Mouse (Mus musculus): ENCODE results near the gene Mapk8ip1. TPM values are rescaled to one million over a fixed set of nuclear protein-coding genes. Genes with fewer than 3 reads are reported as not detected.

Mapk8ip1 gene
- polyA plus RNA-seq, 1 experiment = 15.8 TPM

Other genes with a start within 250 kb of the Mapk8ip1 start
- gene Pex16, start 26.6 kb downstream of the Mapk8ip1 start, polyA plus RNA-seq (2012; rRNA removed) = 36.3 and 41.1 TPM in 2 replicates
- 10.6 and 13.2 TPM in 2 replicates for gene Large2, start 26.4 kb downstream of the Mapk8ip1 start, polyA plus RNA-seq (2012; rRNA removed)
- gene 1700029I15Rik, start 18.7 kb downstream of the Mapk8ip1 start, polyA plus RNA-seq (2012; rRNA removed) = 2.3 and 3.4 TPM in 2 replicates
- gene Cry2, start 32.8 kb upstream of the Mapk8ip1 start, polyA plus RNA-seq (2012; rRNA removed) = 36.2 and 36.7 TPM in 2 replicates
- 15.8 and 16.8 TPM in 2 replicates for gene Slc35c1, start 59.3 kb upstream of the Mapk8ip1 start, polyA plus RNA-seq (2012; rRNA removed)
- 9.3 and 11.1 TPM in 2 replicates for gene Chst1, start 198.4 kb upstream of the Mapk8ip1 start, polyA plus RNA-seq (2012; rRNA removed)

All from urinary bladder, adult 2 months (tissue).